8 mouse cellular contexts compared by ENCODE assay signal in the genomic region with DNA sequence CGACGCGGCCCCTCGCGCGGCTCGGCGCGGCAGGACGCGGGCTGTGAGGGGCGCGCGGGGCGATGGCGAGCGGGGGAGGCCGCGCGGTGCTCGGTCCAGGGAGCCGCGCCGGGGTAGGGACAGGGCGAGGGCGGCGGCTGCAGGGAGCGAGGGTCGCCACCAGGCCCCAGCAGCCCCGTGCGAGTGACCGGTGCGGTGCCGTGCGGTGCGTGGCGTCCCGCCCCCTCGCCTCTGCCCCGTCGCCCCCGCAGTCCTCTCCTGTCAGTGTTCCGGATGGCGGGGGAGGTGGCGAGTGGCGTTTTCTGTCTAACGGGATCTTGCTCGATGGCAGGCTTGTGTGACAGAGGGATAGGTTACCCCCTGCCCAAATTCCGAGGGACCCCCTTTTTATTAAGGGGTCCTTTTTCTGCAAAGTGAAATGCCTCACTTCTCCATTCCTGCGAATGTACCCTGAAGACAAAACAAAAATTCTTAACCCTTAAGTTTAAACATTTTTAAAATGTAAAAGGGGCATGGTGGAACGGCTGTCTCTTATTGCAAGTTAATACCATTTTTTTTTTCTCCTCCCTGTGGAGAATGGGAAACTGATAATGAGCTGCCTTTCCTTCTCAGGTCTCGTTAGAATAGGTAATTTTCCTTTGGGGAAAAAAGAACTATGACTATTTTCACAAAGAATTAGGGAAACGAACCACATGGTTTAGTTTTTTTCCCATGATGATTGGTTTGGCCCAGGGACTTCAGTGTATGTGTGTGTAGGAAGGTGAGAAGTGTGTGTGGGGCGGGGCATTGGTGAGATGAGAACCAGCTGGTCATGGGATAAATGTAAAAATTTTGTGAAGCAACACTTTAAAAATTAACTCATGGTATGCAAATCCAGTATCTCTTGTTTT. TPM values are rescaled to one million over a fixed set of nuclear protein-coding genes. Genes with fewer than 3 reads are reported as not detected.
A peak's percentile ranks its signal among the peaks of the same experiment; 100 is the strongest.
DNase-seq lines count a peak whose midpoint lies in the region; TF ChIP-seq lines count a peak whose summit lies in the region.

No protein-coding gene starts in this region.

- peaks cover 4% of the 10 kb centered on the region; the same call in 1 of the 2 replicates for H3K36me3 ChIP-seq in hindbrain, embryonic 10.5 days
- H3K36me3 ChIP-seq in small intestine, adult 2 months (ENCODE audit: control insufficient read depth, insufficient read depth, low read length), result no peaks in the 10 kb centered on the region

- no peaks in the 10 kb centered on the region for H3K9me3 ChIP-seq in hindbrain, embryonic 10.5 days

- no peak for TF ChIP-seq POLR2A in bone marrow macrophage, adult 2 months (IDR thresholded peaks at IDR 0.05; ENCODE audit: borderline replicate concordance, low read depth, low read length)
- no peak for TF ChIP-seq POLR2A in embryonic fibroblast, embryonic 13.5 days (IDR thresholded peaks at IDR 0.05; ENCODE audit: low read depth, low read length)
- no peak for TF ChIP-seq POLR2A in small intestine, adult 2 months (IDR thresholded peaks at IDR 0.05; ENCODE audit: low read depth, low read length)

- no peaks in the 10 kb centered on the region for H3K27me3 ChIP-seq in hindbrain, embryonic 10.5 days (ENCODE audit: insufficient read depth, poor library complexity, severe bottlenecking)
- no peaks in the 10 kb centered on the region for H3K27me3 ChIP-seq in small intestine, adult 2 months (ENCODE audit: control insufficient read depth, insufficient read depth, low read length)

- DNase-seq in kidney, adult 11 months, result peak; percentile 28
- no peak for DNase-seq in kidney, adult 18-20 months
- DNase-seq in hindbrain, embryonic 10.5 days (ENCODE audit: low spot score), result no peak
- DNase-seq in left cerebral cortex, adult 2 months (ENCODE audit: extremely low spot score in 1 of 2, low spot score in 2 of 2), result peak; percentile 53 to 57
- DNase-seq in lung, postnatal 36 days, result peak; percentile 25

- intact Hi-C loops in left cerebral cortex, adult 2 months (cut with DNase I), result loop anchor here (1.0 to 5.0 kb wide), 5 partner anchors 48 to 452 kb away; partner anchors contain the start of genes Cyp20a1 and Raph1

- peaks cover 4% of the 10 kb centered on the region; the same call in 1 of the 2 replicates for H3K4me1 ChIP-seq in bone marrow macrophage, adult 2 months (ENCODE audit: control insufficient read depth, insufficient read depth, low read length)
- 0 out of 2 replicates have a peak, but pooled peaks cover 3% of the 10 kb centered on the region for H3K4me1 ChIP-seq in embryonic fibroblast, embryonic 13.5 days (ENCODE audit: control insufficient read depth, insufficient read depth, low read length)
- peaks cover 32% of the 10 kb centered on the region for H3K4me1 ChIP-seq in hindbrain, embryonic 10.5 days (replicated peaks)
- 0 out of 2 replicates have a peak, but pooled peaks cover 2% of the 10 kb centered on the region for H3K4me1 ChIP-seq in small intestine, adult 2 months (ENCODE audit: control insufficient read depth, insufficient read depth, insufficient read length, low read length)

- no peak for TF ChIP-seq CTCF in bone marrow macrophage, adult 2 months (IDR thresholded peaks at IDR 0.05; ENCODE audit: low read depth, low read length)
- no peak for TF ChIP-seq CTCF in embryonic fibroblast, embryonic 13.5 days (IDR thresholded peaks at IDR 0.05; ENCODE audit: borderline replicate concordance, insufficient read depth, low read length)
- TF ChIP-seq CTCF in left cerebral cortex, adult 2 months (IDR thresholded peaks at IDR 0.05), result no peak
- no peak for TF ChIP-seq CTCF in small intestine, adult 2 months (IDR thresholded peaks at IDR 0.05; ENCODE audit: extremely low read depth, insufficient read length, insufficient replicate concordance, low read depth, low read length)

- 1% methylated on average over 54 of the region's 54 CpGs for WGBS in hindbrain, embryonic 10.5 days
- 1% methylated on average over 54 of the region's 54 CpGs for WGBS in small intestine, adult 2 months

- peak overlapping the region; percentile 93 for H3K4me3 ChIP-seq in bone marrow macrophage, adult 2 months (ENCODE audit: insufficient read depth, low read length)
- peak overlapping the region; percentile 92 for H3K4me3 ChIP-seq in embryonic fibroblast, embryonic 13.5 days (ENCODE audit: insufficient read depth, low read length)
- H3K4me3 ChIP-seq in hindbrain, embryonic 10.5 days, result peak overlapping the region; percentile 96
- H3K4me3 ChIP-seq in left cerebral cortex, adult 2 months, result peak overlapping the region; percentile 63
- H3K4me3 ChIP-seq in small intestine, adult 2 months (ENCODE audit: low read depth, low read length), result peak overlapping the region; percentile 71

- H3K27ac ChIP-seq in bone marrow macrophage, adult 2 months (ENCODE audit: insufficient read depth, low read depth, low read length), result peak overlapping the region; percentile 26; the same call in 1 of the 2 replicates
- peak overlapping the region; percentile 51 for H3K27ac ChIP-seq in embryonic fibroblast, embryonic 13.5 days (ENCODE audit: insufficient read depth, low read length)
- peak overlapping the region; percentile 99 for H3K27ac ChIP-seq in hindbrain, embryonic 10.5 days
- H3K27ac ChIP-seq in left cerebral cortex, adult 2 months, result peak overlapping the region; percentile 99
- no peak overlapping the region; the same call in 1 of the 2 replicates for H3K27ac ChIP-seq in small intestine, adult 2 months (ENCODE audit: insufficient read depth, low read depth, low read length)

RNA-seq across cellular contexts. Expression of gene Abi2, which starts 0.8 kb away (rescaled TPM):
- polyA plus RNA-seq in bone marrow macrophage, adult 2 months (2012; ENCODE audit: insufficient read depth, insufficient read length, missing spikeins), result 14.8 and 16.3 TPM in 2 replicates
- polyA plus RNA-seq in embryonic fibroblast, embryonic 13.5 days (2011; ENCODE audit: insufficient read length, low read depth, missing spikeins), result 23.7 and 29.7 TPM in 2 replicates
- 57.1 and 58.2 TPM in 2 replicates for polyA plus RNA-seq in hindbrain, embryonic 10.5 days (2016; fragmentation: Nextera tagmentation; extraction: Ambion mirVana)
- 100 to 1,000 TPM; 352 to 374 TPM for total RNA-seq in left cerebral cortex, adult 2 months (2021)
- 0.29 and 1.0 TPM in 2 replicates for polyA plus RNA-seq in small intestine, adult 2 months (2012; rRNA removed)

Comparison
In these comparisons a context has a peak if more than half of its experiments do, and no peak if none do; other contexts are left out.
1. DNase-seq: peak in kidney, adult 11 months (single experiment), left cerebral cortex, adult 2 months (2 of 2) and lung, postnatal 36 days (single experiment); none in kidney, adult 18-20 months (single experiment) and hindbrain, embryonic 10.5 days (single experiment).
2. Peak in every context shown above with its lines, with median percentiles within 50 percentile points of each other: H3K4me3 ChIP-seq.